Mouse (Mus musculus) cerebellum, postnatal 36 days (tissue): Measurements from ENCODE around the gene Ptges3l.
"Not testable (repeated sequence)": the region's sequence is repeated elsewhere in the genome, so short reads cannot be mapped to it uniquely, and the experiment has no call there.

ENCODE experiments used
- DNase-seq, 2 experiments: peaks; one replicate each; pipeline ENCODE4 v3.0.0; 2021 to 2022; ENCODE audit warnings: mixed read lengths in 2 of 2

The Ptges3l gene

GRCm38 (mm10) chr11:101424925-101425813 is at the start of gene Ptges3l, which contains the start of gene Rundc1:
Gene Ptges3l, minus strand, starts transcription at chr11:101425333.
Gene Rundc1, plus strand, starts transcription at chr11:101425085.
- DNase-seq: peak; percentile 96 to 98

- DNase-seq: no peak
Measured at GRCm38 (mm10) chr11:101474298-101474697, 49.2 kb upstream of the Ptges3l start.

- not testable (repeated sequence) for DNase-seq
Measured at GRCm38 (mm10) chr11:101473686-101474085, 48.6 kb upstream of the Ptges3l start.

GRCm38 (mm10) chr11:101472336-101472735 is 47.2 kb upstream of the Ptges3l start:
- DNase-seq: peak; percentile 7 to 22

- DNase-seq: peak in 1 of 2 experiments; percentile 7
Measured at GRCm38 (mm10) chr11:101471926-101472325, 46.8 kb upstream of the Ptges3l start.

- DNase-seq: no peak
Measured at GRCm38 (mm10) chr11:101470206-101470605, 45.1 kb upstream of the Ptges3l start.

GRCm38 (mm10) chr11:101469155-101469554 is 44.0 kb upstream of the Ptges3l start:
- no peak for DNase-seq

- peak in 1 of 2 experiments; percentile 15 for DNase-seq
Measured at GRCm38 (mm10) chr11:101468731-101469130, 43.6 kb upstream of the Ptges3l start.

- DNase-seq: peak in 1 of 2 experiments; percentile 22
Measured at GRCm38 (mm10) chr11:101468263-101468688, 43.1 kb upstream of the Ptges3l start.

- DNase-seq: peak; percentile 57 to 62
Measured at GRCm38 (mm10) chr11:101467477-101468262, 42.5 kb upstream of the Ptges3l start.

- not testable (repeated sequence) for DNase-seq
Measured at GRCm38 (mm10) chr11:101466552-101466950, 41.4 kb upstream of the Ptges3l start.

- peak; percentile 51 to 62 for DNase-seq
Measured at GRCm38 (mm10) chr11:101465869-101466551, 40.9 kb upstream of the Ptges3l start, which contains the start of gene Vat1. Gene Vat1, minus strand, starts transcription at chr11:101466230.

- peak in 1 of 2 experiments; percentile 16 for DNase-seq
Measured at GRCm38 (mm10) chr11:101465101-101465868, 40.2 kb upstream of the Ptges3l start.

GRCm38 (mm10) chr11:101464211-101465100 is 39.3 kb upstream of the Ptges3l start, which contains the start of gene Rnd2:
Gene Rnd2, plus strand, starts transcription at chr11:101464999.
- no peak for DNase-seq

GRCm38 (mm10) chr11:101462583-101463440 is 37.7 kb upstream of the Ptges3l start:
- DNase-seq: no peak

GRCm38 (mm10) chr11:101462141-101462540 is 37.0 kb upstream of the Ptges3l start:
- no peak for DNase-seq

- DNase-seq: no peak
Measured at GRCm38 (mm10) chr11:101460321-101460720, 35.2 kb upstream of the Ptges3l start.

GRCm38 (mm10) chr11:101459716-101460115 is 34.6 kb upstream of the Ptges3l start:
- no peak for DNase-seq

GRCm38 (mm10) chr11:101458217-101458616 is 33.1 kb upstream of the Ptges3l start:
- no peak for DNase-seq

GRCm38 (mm10) chr11:101457631-101458030 is 32.5 kb upstream of the Ptges3l start:
- no peak for DNase-seq
